ENCODE assay signal across 28 mouse cellular contexts in genomic region chr4:62289226-62289625, GRCm38 (mm10). TPM values are rescaled to one million over a fixed set of nuclear protein-coding genes. Genes with fewer than 3 reads are reported as not detected.
DNase-seq lines count a peak whose midpoint lies in the region; ATAC-seq and TF ChIP-seq lines count a peak whose summit lies in the region.
"Had no signal": no experiment of that assay in that cellular context is flagged by ENCODE, and none has a peak within 500 bp of the region (broad histone marks: within the 10 kb centered on the region; RNA-seq: fewer than 3 reads in every experiment).

No protein-coding gene starts in this region.

- TF ChIP-seq CTCF in heart, adult 2 months (IDR thresholded peaks at IDR 0.05): no peak
- no peak for TF ChIP-seq CTCF in bone marrow macrophage, adult 2 months (IDR thresholded peaks at IDR 0.05; ENCODE audit: low read depth, low read length)

- WGBS in heart, adult 2 months: 58% methylated on average over 7 of the region's 7 CpGs
- WGBS in heart, embryonic 15.5 days: 61% methylated on average over 7 of the region's 7 CpGs
- WGBS in forebrain, embryonic 14.5 days: 87% methylated on average over 7 of the region's 7 CpGs

- ATAC-seq in heart, embryonic 15.5 days (replicated peaks; ENCODE audit: insufficient number of reproducible peaks, insufficient read depth, low FRiP score, low read depth): no peak
- no peak for ATAC-seq in forebrain, embryonic 14.5 days
- ATAC-seq: hindbrain, embryonic 16.5 days; lung, postnatal 0 days; midbrain, embryonic 13.5 days had no signal

- no peak for TF ChIP-seq POLR2A in heart, adult 2 months (IDR thresholded peaks at IDR 0.05; ENCODE audit: insufficient read depth, low read depth, low read length)
- TF ChIP-seq POLR2A in bone marrow macrophage, adult 2 months (IDR thresholded peaks at IDR 0.05; ENCODE audit: borderline replicate concordance, low read depth, low read length): no peak

- no peaks in the 10 kb centered on the region; the same call in 1 of the 2 replicates for H3K36me3 ChIP-seq in heart, adult 2 months (ENCODE audit: control insufficient read depth, insufficient read depth, low read length)
- no peaks in the 10 kb centered on the region for H3K36me3 ChIP-seq in heart, embryonic 15.5 days
- 0 out of 2 replicates have a peak, but pooled peaks cover 4% of the 10 kb centered on the region for H3K36me3 ChIP-seq in forebrain, embryonic 14.5 days (ENCODE audit: control insufficient read depth, insufficient read depth, low read length)
- H3K36me3 ChIP-seq: stomach, embryonic 15.5 days had no signal

- DNase-seq in heart, adult 2 months: peak; percentile 17 to 34
- no peak for DNase-seq in heart, postnatal 10 days
- DNase-seq in retina, adult 2 months (ENCODE audit: low read depth, low spot score): peak; percentile 84
- no peak for DNase-seq in retina, embryonic 14.5 days (ENCODE audit: low spot score)
- no peak for DNase-seq in forebrain, embryonic 14.5 days (ENCODE audit: low spot score)
- DNase-seq: adrenal gland, postnatal 10 days; B cell, adult 2 months; cerebellum, adult 11-12 months; cerebellum, adult 9-11 months; gastrocnemius, postnatal 10 days; kidney, adult 18-20 months; kidney, postnatal 25 days; lung, postnatal 4 days; right cerebral cortex, adult 18-20 months; thymus, adult 18-20 months; thymus, postnatal 36 days had no signal

- intact Hi-C loops in heart, adult 2 months (cut with DNase I): loop anchor here (5.0 kb wide), 3 partner anchors 82 to 228 kb away; partner anchors contain the start of genes Alad, Cdc26 and Prpf4
- intact Hi-C loops in heart, postnatal 10 days (cut with DNase I): no loop called here

- H3K27me3 ChIP-seq in heart, adult 2 months (ENCODE audit: control insufficient read depth, insufficient read depth, low read length): no peaks in the 10 kb centered on the region
- no peaks in the 10 kb centered on the region for H3K27me3 ChIP-seq in heart, embryonic 15.5 days
- H3K27me3 ChIP-seq in forebrain, embryonic 14.5 days (replicated peaks; ENCODE audit: control insufficient read depth, insufficient read depth, low read length): no peaks in the 10 kb centered on the region
- H3K27me3 ChIP-seq: kidney, embryonic 15.5 days; limb, embryonic 13.5 days; midbrain, embryonic 13.5 days; neural tube, embryonic 13.5 days; stomach, embryonic 15.5 days had no signal

- H3K4me1 ChIP-seq in heart, adult 2 months (ENCODE audit: control insufficient read depth, insufficient read depth, low read length): peaks cover 21% of the 10 kb centered on the region
- peaks cover 70% of the 10 kb centered on the region for H3K4me1 ChIP-seq in bone marrow macrophage, adult 2 months (ENCODE audit: control insufficient read depth, insufficient read depth, low read length)
- H3K4me1 ChIP-seq in heart, embryonic 15.5 days (replicated peaks): peaks cover 33% of the 10 kb centered on the region
- H3K4me1 ChIP-seq in forebrain, embryonic 14.5 days (ENCODE audit: control insufficient read depth, insufficient read depth, low read length): 0 out of 2 replicates have a peak, but pooled peaks cover 2% of the 10 kb centered on the region

- H3K9ac ChIP-seq in heart, adult 2 months (ENCODE audit: low read depth, low read length): no peak overlapping the region
- H3K9ac ChIP-seq in heart, embryonic 15.5 days: no peak overlapping the region
- H3K9ac ChIP-seq in forebrain, embryonic 14.5 days (ENCODE audit: low read length): no peak overlapping the region
- H3K9ac ChIP-seq: kidney, embryonic 15.5 days; limb, embryonic 13.5 days; midbrain, embryonic 13.5 days; neural tube, embryonic 13.5 days; stomach, embryonic 15.5 days had no signal

- H3K27ac ChIP-seq in heart, adult 2 months: no peak overlapping the region
- no peak overlapping the region for H3K27ac ChIP-seq in bone marrow macrophage, adult 2 months (ENCODE audit: insufficient read depth, low read depth, low read length)
- H3K27ac ChIP-seq in heart, embryonic 15.5 days: no peak overlapping the region
- no peak overlapping the region for H3K27ac ChIP-seq in forebrain, embryonic 14.5 days (ENCODE audit: low read depth, low read length)
- H3K27ac ChIP-seq: kidney, embryonic 15.5 days; limb, embryonic 13.5 days; midbrain, embryonic 13.5 days; neural tube, embryonic 13.5 days; stomach, embryonic 15.5 days had no signal

- no peaks in the 10 kb centered on the region for H3K9me3 ChIP-seq in heart, embryonic 15.5 days (replicated peaks)
- H3K9me3 ChIP-seq in forebrain, embryonic 14.5 days (replicated peaks; ENCODE audit: control insufficient read depth, low read length): no peaks in the 10 kb centered on the region
- H3K9me3 ChIP-seq: kidney, embryonic 15.5 days; limb, embryonic 13.5 days; midbrain, embryonic 13.5 days; neural tube, embryonic 13.5 days; stomach, embryonic 15.5 days had no signal

- H3K4me3 ChIP-seq in heart, adult 2 months: no peak overlapping the region
- H3K4me3 ChIP-seq in bone marrow macrophage, adult 2 months (ENCODE audit: insufficient read depth, low read length): peak overlapping the region; percentile 41
- H3K4me3 ChIP-seq in heart, embryonic 15.5 days: no peak overlapping the region
- no peak overlapping the region for H3K4me3 ChIP-seq in forebrain, embryonic 14.5 days (ENCODE audit: low read depth, low read length)
- H3K4me3 ChIP-seq: erythroblast, embryonic 14.5 days; kidney, embryonic 15.5 days; limb, embryonic 13.5 days; midbrain, embryonic 13.5 days; neural tube, embryonic 13.5 days; stomach, embryonic 15.5 days had no signal

- H3K4me2 ChIP-seq in heart, embryonic 15.5 days: 0 out of 2 replicates have a peak overlapping the region, but pooled peaks have one; percentile 14
- no peak overlapping the region for H3K4me2 ChIP-seq in forebrain, embryonic 14.5 days (ENCODE audit: low read length)
- H3K4me2 ChIP-seq: kidney, embryonic 15.5 days; limb, embryonic 13.5 days; liver, embryonic 11.5 days; midbrain, embryonic 13.5 days; neural tube, embryonic 13.5 days; stomach, embryonic 15.5 days had no signal

- H3K79me2 ChIP-seq in heart, adult 2 months (replicated peaks; ENCODE audit: control insufficient read depth, insufficient read depth, low read length): no peaks in the 10 kb centered on the region; the same call in 1 of the 2 replicates

- no peak for TF ChIP-seq EP300 in heart, adult 2 months (IDR thresholded peaks at IDR 0.05; ENCODE audit: insufficient read depth, low read depth, low read length)

RNA-seq across cellular contexts. Expression of gene Slc31a2, which starts 26.9 kb away (rescaled TPM):
- total RNA-seq in heart, adult 2 months (2021): 10 to 100 TPM; 19.9 to 22.9 TPM
- polyA plus RNA-seq in heart, adult 2 months (2012; rRNA removed): 19.1 and 27.8 TPM in 2 replicates
- total RNA-seq in heart, postnatal 10 days (2021): 10 to 100 TPM; 12.5 to 13.4 TPM
- 72.9 and 73.7 TPM in 2 replicates for polyA plus RNA-seq in bone marrow macrophage, adult 2 months (2012; ENCODE audit: insufficient read depth, insufficient read length, missing spikeins)
- 22.2 and 27.3 TPM in 2 replicates for polyA plus RNA-seq in heart, embryonic 15.5 days (2015; fragmentation: Nextera tagmentation; extraction: Ambion mirVana)
- 4.0 and 7.2 TPM in 2 replicates for polyA plus RNA-seq in forebrain, embryonic 14.5 days (2014; fragmentation: Nextera tagmentation; extraction: Ambion mirVana)
- polyA plus RNA-seq: erythroblast, embryonic 14.5 days had no signal

RNA-seq across cellular contexts. Expression of gene Zfp37, which starts 58.4 kb away (rescaled TPM):
- 1 to 10 TPM; 1.5 to 2.0 TPM for total RNA-seq in heart, adult 2 months (2021)
- 0.25 and 0.88 TPM in 2 replicates for polyA plus RNA-seq in heart, adult 2 months (2012; rRNA removed)
- total RNA-seq in heart, postnatal 10 days (2021): 1 to 10 TPM; 3.9 to 4.7 TPM
- polyA plus RNA-seq in bone marrow macrophage, adult 2 months (2012; ENCODE audit: insufficient read depth, insufficient read length, missing spikeins): not detected in 2 replicates
- 5.3 and 6.0 TPM in 2 replicates for polyA plus RNA-seq in heart, embryonic 15.5 days (2015; fragmentation: Nextera tagmentation; extraction: Ambion mirVana)
- polyA plus RNA-seq in forebrain, embryonic 14.5 days (2014; fragmentation: Nextera tagmentation; extraction: Ambion mirVana): 17.7 and 20.2 TPM in 2 replicates
- total RNA-seq: megakaryocyte-erythroid progenitor cell, adult 5-6 weeks had no signal
- polyA plus RNA-seq: erythroblast, embryonic 14.5 days had no signal

Comparison
In these comparisons a context has a peak if more than half of its experiments do, and no peak if none do; other contexts are left out.
1. DNase-seq: peak in heart, adult 2 months (2 of 2) and retina, adult 2 months (single experiment); none in heart, postnatal 10 days (0 of 2), retina, embryonic 14.5 days (single experiment) and forebrain, embryonic 14.5 days (single experiment).